Mouse (Mus musculus): ENCODE results near the gene Dcaf10. TPM values are rescaled to one million over a fixed set of nuclear protein-coding genes. Genes with fewer than 3 reads are reported as not detected.
"Not testable (repeated sequence)": the region's sequence is repeated elsewhere in the genome, so short reads cannot be mapped to it uniquely, and the experiment has no call there.

Gene Dcaf10
- polyA plus RNA-seq, 1 experiment: 17.8 TPM

GRCm38 (mm10) chr4:45393658-45394057, 51.8 kb downstream of the Dcaf10 start:
- TF ChIP-seq POLR2A (IDR thresholded peaks at IDR 0.05; ENCODE audit: control insufficient read depth, low read depth, low read length) (no peak), CTCF (IDR thresholded peaks at IDR 0.05; ENCODE audit: control insufficient read depth, insufficient read depth, insufficient replicate concordance, low read depth, low read length) (no peak)
- Histone ChIP-seq H3K27me3 (ENCODE audit: control insufficient read depth, insufficient read depth, low read length) (no peaks in the 10 kb centered on the region), H3K36me3 (ENCODE audit: control insufficient read depth, insufficient read depth, low read length) (no peaks in the 10 kb centered on the region; the same call in 1 of the 2 replicates), H3K4me3 (ENCODE audit: control insufficient read depth, low read depth, low read length) (no peak overlapping the region), H3K4me1 (ENCODE audit: control insufficient read depth, insufficient read depth, low read length) (peaks cover under 1% of the 10 kb centered on the region), H3K27ac (ENCODE audit: control insufficient read depth, insufficient read depth, low read depth, low read length) (no peak overlapping the region)

DNA sequence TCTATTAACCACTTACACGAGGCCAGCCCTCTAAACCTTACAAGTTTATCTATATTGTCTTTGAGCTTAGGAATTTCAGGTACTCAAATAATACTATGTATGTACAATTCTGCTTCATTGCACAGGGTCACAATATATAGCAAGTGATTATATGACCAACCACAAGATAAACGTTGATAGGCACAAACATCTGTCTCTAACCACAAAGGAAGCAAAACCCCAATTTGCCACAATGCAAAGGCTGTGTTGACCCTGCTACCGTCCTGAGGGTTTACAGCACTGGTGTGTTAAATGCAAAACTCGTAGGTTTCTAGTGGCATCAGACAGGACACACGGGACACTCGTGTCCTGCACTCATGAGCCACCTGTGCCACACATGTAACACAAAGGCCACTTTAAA, 54.3 kb downstream of the Dcaf10 start:
- not testable (repeated sequence) for H3K4me1 ChIP-seq (ENCODE audit: control insufficient read depth, insufficient read depth, low read length); H3K36me3 ChIP-seq (ENCODE audit: control insufficient read depth, insufficient read depth, low read length); H3K27ac ChIP-seq (ENCODE audit: control insufficient read depth, insufficient read depth, low read depth, low read length); H3K4me3 ChIP-seq (ENCODE audit: control insufficient read depth, low read depth, low read length); H3K27me3 ChIP-seq (ENCODE audit: control insufficient read depth, insufficient read depth, low read length)

DNA sequence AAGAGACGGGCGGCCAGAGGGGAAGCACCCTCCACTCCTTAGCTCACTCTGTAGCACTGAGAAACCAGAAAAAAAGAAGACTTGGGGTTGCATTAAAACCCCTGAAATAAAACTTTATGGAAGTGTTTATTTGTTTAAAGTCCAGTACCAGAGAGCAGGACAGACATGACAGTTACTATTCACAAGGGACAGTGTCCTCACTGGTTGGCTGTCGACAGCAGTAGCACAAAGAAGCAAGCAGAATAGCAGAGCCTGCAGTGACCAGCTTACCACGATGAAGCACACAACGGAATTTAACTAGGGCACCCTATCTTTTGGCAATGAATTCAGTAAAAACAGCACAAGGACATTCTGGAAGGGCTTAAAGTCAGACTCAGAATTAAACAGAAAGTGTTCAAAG, 56.4 kb downstream of the Dcaf10 start:
- H3K4me3 ChIP-seq (ENCODE audit: control insufficient read depth, low read depth, low read length); H3K36me3 ChIP-seq (ENCODE audit: control insufficient read depth, insufficient read depth, low read length); H3K27me3 ChIP-seq (ENCODE audit: control insufficient read depth, insufficient read depth, low read length); H3K4me1 ChIP-seq (ENCODE audit: control insufficient read depth, insufficient read depth, low read length): not testable (repeated sequence)
- peak overlapping the region; percentile 0; the same call in 1 of the 2 replicates for H3K27ac ChIP-seq (ENCODE audit: control insufficient read depth, insufficient read depth, low read depth, low read length)

DNA sequence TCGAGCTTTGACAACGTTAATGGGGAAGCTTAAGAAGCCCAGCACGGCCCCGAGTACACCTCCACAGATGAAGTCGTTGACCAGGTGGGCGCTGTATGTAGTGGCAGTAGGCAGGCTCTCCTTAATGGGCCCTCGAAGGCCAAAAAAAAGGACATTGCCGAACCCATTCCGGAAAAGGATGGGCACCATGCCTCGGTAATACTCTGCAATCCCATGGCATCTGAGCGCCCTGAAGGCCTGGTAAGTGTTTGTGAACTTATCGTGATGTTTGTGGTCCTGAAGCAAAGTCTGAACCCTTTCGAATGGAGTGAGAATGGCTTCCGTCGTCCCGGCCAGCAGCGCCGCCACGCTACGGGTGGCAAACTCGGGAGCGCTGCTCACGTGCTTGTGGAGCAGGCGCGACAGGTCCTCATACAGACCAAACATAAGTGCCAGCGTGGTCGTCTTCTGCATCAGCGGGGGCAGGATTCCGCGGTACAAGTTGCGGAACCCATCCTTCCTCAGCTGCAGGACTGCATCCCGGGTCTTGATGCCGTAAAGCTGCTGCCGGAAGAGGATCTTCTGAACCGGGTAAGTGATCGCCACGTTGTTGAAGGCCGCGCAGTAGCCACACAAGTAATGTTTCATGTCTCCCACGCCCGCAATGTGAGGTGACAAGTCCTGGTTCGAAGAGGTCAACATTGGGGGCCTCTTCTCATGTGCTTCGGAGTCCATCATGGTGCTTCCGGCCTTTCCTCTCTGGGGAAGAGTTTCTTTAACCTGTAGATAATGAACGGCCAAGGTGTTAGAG, 57.7 kb downstream of the Dcaf10 start:
- Histone ChIP-seq H3K36me3 (ENCODE audit: control insufficient read depth, insufficient read depth, low read length) (no peaks in the 10 kb centered on the region; the same call in 1 of the 2 replicates), H3K4me3 (ENCODE audit: control insufficient read depth, low read depth, low read length) (no peak overlapping the region), H3K27me3 (ENCODE audit: control insufficient read depth, insufficient read depth, low read length) (no peaks in the 10 kb centered on the region), H3K4me1 (ENCODE audit: control insufficient read depth, insufficient read depth, low read length) (peaks cover 3% of the 10 kb centered on the region), H3K27ac (ENCODE audit: control insufficient read depth, insufficient read depth, low read depth, low read length) (no peak overlapping the region)
- TF ChIP-seq POLR2A (IDR thresholded peaks at IDR 0.05; ENCODE audit: control insufficient read depth, low read depth, low read length): no peak
- no peak for TF ChIP-seq CTCF (IDR thresholded peaks at IDR 0.05; ENCODE audit: control insufficient read depth, insufficient read depth, insufficient replicate concordance, low read depth, low read length)

DNA sequence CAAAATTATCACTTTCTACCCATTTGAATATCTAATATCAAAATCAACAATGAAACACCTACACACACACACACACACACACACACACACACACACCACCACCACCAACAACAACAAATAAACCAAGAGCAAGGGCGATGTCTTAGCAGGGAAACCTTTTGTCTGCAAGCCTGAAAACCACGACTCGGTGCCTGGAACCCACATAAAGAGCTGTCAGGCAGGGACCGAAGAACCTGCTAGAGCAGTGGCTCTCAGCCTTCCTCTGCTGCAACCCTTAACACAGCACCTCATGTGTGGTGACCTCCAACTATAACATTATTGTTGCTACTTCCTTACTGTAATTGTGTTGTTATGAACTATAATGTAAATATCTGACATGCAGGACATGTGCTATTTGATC, 60.4 kb downstream of the Dcaf10 start:
- no peaks in the 10 kb centered on the region; the same call in 1 of the 2 replicates for H3K36me3 ChIP-seq (ENCODE audit: control insufficient read depth, insufficient read depth, low read length)
- H3K27ac ChIP-seq (ENCODE audit: control insufficient read depth, insufficient read depth, low read depth, low read length): no peak overlapping the region
- H3K4me3 ChIP-seq (ENCODE audit: control insufficient read depth, low read depth, low read length): no peak overlapping the region
- peaks cover 3% of the 10 kb centered on the region for H3K4me1 ChIP-seq (ENCODE audit: control insufficient read depth, insufficient read depth, low read length)
- no peaks in the 10 kb centered on the region for H3K27me3 ChIP-seq (ENCODE audit: control insufficient read depth, insufficient read depth, low read length)
- TF ChIP-seq POLR2A (IDR thresholded peaks at IDR 0.05; ENCODE audit: control insufficient read depth, low read depth, low read length) (no peak), CTCF (IDR thresholded peaks at IDR 0.05; ENCODE audit: control insufficient read depth, insufficient read depth, insufficient replicate concordance, low read depth, low read length) (no peak)

DNA sequence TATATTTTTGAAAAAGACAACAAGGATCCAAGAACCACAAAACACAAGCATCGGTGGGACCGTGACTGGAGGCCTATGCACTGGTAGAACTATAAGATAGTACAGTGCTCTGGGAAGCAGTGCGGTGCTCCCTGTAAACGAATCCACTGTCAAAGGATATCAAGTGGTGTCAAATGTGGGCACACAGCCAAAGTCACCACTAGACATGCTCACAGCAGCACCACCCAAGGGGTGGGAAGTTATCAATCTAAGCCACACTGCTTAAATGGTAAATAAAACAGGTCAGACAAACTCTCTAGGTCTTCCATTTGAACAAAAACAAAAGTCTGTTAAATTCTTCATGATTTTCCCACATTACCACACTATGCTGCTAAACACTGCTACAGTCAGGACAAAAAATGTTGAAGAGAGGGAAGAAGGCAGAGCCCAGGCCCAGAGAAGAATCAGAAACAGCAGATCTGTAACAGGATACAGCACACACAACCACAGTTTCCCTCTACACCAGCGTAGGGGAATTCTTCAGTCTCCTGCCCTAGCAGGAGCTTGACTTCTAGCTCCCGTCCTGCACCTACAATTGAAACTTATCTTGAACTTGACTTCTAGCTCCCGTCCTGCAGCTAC, 61.1 kb downstream of the Dcaf10 start:
- peaks cover 5% of the 10 kb centered on the region for H3K4me1 ChIP-seq (ENCODE audit: control insufficient read depth, insufficient read depth, low read length)
- H3K27me3 ChIP-seq (ENCODE audit: control insufficient read depth, insufficient read depth, low read length): no peaks in the 10 kb centered on the region
- no peak overlapping the region for H3K27ac ChIP-seq (ENCODE audit: control insufficient read depth, insufficient read depth, low read depth, low read length)
- no peak overlapping the region for H3K4me3 ChIP-seq (ENCODE audit: control insufficient read depth, low read depth, low read length)
- H3K36me3 ChIP-seq (ENCODE audit: control insufficient read depth, insufficient read depth, low read length): no peaks in the 10 kb centered on the region; the same call in 1 of the 2 replicates
- TF ChIP-seq CTCF (IDR thresholded peaks at IDR 0.05; ENCODE audit: control insufficient read depth, insufficient read depth, insufficient replicate concordance, low read depth, low read length) (no peak), POLR2A (IDR thresholded peaks at IDR 0.05; ENCODE audit: control insufficient read depth, low read depth, low read length) (no peak)

- H3K27ac ChIP-seq (ENCODE audit: control insufficient read depth, insufficient read depth, low read depth, low read length): no peak overlapping the region
- TF ChIP-seq POLR2A (IDR thresholded peaks at IDR 0.05; ENCODE audit: control insufficient read depth, low read depth, low read length) (no peak), CTCF (IDR thresholded peaks at IDR 0.05; ENCODE audit: control insufficient read depth, insufficient read depth, insufficient replicate concordance, low read depth, low read length) (no peak)
- peaks cover 5% of the 10 kb centered on the region for H3K4me1 ChIP-seq (ENCODE audit: control insufficient read depth, insufficient read depth, low read length)
- H3K36me3 ChIP-seq (ENCODE audit: control insufficient read depth, insufficient read depth, low read length): no peaks in the 10 kb centered on the region; the same call in 1 of the 2 replicates
- no peak overlapping the region for H3K4me3 ChIP-seq (ENCODE audit: control insufficient read depth, low read depth, low read length)
- no peaks in the 10 kb centered on the region for H3K27me3 ChIP-seq (ENCODE audit: control insufficient read depth, insufficient read depth, low read length)
Measured at GRCm38 (mm10) chr4:45403499-45403878, 61.6 kb downstream of the Dcaf10 start.

Measured in testis, adult 2 months (tissue).